Mouse (Mus musculus): ENCODE results near the gene Cdca7l.

- no peak for TF ChIP-seq EP300 (IDR thresholded peaks at IDR 0.05)
- TF ChIP-seq CTCF (IDR thresholded peaks at IDR 0.05), result no peak
Measured at GRCm38 (mm10) chr12:117857884-117858283, 53.8 kb downstream of the Cdca7l start.
